Mouse (Mus musculus) bone marrow, adult 2 months (tissue): ENCODE results near the gene 2310033P09Rik. TPM values are rescaled to one million over a fixed set of nuclear protein-coding genes. Genes with fewer than 3 reads are reported as not detected.

Source experiments
- H3K27ac ChIP-seq: fragments of 200-500 bp; 2 replicates; pipeline ENCODE4 v1.5.1; 2012; ENCODE audit warnings: low read depth, mild to moderate bottlenecking, control low read depth, inconsistent platforms, low read length; ENCODE audit not compliant: control insufficient read depth, poor library complexity, insufficient read depth
- H3K4me1 ChIP-seq: fragments of 200-500 bp; 2 replicates; pipeline ENCODE4 v1.6.1; 2011; ENCODE audit warnings: low read length; ENCODE audit not compliant: control insufficient read depth, insufficient read depth
- H3K4me3 ChIP-seq: fragments of 200-500 bp; replicated peaks from 2 replicates; pipeline ENCODE3; 2011; ENCODE audit warnings: mild to moderate bottlenecking, low read depth, low read length, control low read depth; ENCODE audit not compliant: control insufficient read depth
- CTCF ChIP-seq: fragments of 200-500 bp; IDR thresholded peaks from 2 replicates; pipeline ENCODE4 v1.5.1; 2011; ENCODE audit warnings: low read length, control low read depth; ENCODE audit not compliant: control insufficient read depth, insufficient read depth
- POLR2A ChIP-seq: fragments of 200-500 bp; IDR thresholded peaks from 2 replicates; pipeline ENCODE4 v1.6.1; 2011; ENCODE audit warnings: low read depth, mild to moderate bottlenecking, control low read depth, low read length, borderline replicate concordance; ENCODE audit not compliant: control insufficient read depth
- WGBS: fragments of 180-500 bp; shearing (Covaris S2); methylation state at CpG from one replicate; pipeline ENCODE4 v1.1.7; 2018; 5-methylcytosine and 5-hydroxymethylcytosine counted together
- polyA plus RNA-seq: library from polyadenylated mRNA; stranded (reverse); fragments of >200 nt; gene quantifications from 2 replicates; pipeline ENCODE4 v1.2.4, GENCODE M21; 2011; ENCODE audit warnings: low replicate concordance; ENCODE audit not compliant: missing spikeins, insufficient read depth, insufficient read length

The 2310033P09Rik gene
- polyA plus RNA-seq, 1 experiment: 32.8 TPM

DNA sequence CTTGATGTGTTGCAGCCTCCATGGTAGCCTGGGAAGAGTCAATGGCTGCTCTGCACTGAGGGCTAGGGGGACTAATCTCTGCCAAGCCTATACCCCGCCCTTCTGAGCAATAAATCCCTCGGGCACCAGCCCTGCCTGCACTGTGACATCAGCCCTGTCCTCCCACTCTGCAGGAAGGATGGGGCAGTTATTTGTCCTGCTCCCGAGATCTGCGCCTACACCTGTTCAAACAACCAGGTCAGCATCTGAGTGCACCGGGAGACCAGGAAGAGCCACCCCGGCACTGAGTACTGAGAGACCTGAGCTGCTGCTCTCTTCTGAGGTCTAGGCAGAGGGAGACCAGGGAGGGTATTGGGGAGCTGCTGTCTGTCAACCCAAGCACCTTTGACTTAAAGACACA, 20.4 kb upstream of the 2310033P09Rik start:
- no peak overlapping the region for H3K27ac ChIP-seq
- no peak overlapping the region for H3K4me3 ChIP-seq
- TF ChIP-seq CTCF (no peak), POLR2A (no peak)
- no peaks in the 10 kb centered on the region for H3K4me1 ChIP-seq
- 82% methylated on average over 6 of the region's 6 CpGs for WGBS

DNA sequence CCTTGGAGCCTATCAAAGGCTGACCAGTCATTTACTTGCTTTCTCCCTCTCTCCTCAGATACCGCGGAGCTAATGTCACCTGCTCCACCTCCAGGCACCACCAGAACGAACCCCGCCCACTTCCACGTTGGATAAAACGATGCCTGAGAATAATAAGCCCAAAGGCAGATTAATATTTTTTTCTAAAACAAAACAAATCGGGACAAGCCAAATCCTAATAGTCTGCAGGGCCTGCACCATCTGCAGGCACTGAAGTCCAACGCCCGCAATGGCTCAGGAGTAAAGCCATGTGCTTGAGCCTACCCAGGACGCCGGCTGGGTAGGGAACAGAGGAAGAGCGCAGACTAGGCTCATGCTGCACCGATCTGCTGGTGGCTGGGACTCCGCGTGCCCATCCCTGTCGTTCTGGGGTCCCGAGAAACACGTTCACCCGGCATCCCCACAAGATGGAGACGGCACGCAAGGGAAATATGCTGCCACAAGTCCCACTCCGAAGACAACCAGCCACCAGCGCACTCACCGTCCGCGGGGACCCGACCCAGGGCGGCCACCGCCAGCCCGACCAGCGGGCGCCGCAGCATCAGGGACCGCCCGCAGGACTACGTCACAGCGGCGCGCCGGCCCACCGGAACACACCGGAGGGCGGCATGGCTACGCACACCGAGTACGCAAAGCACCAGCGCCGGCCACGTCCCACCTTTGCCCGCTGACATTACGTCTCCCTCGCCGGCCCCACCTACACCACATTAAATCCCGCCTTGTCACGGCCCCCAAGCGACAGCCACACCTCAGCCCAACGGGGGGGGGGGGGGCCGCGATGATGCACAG, 16.7 kb upstream of the 2310033P09Rik start:
- H3K4me1 ChIP-seq: no peaks in the 10 kb centered on the region
- TF ChIP-seq CTCF (no peak), POLR2A (peak; percentile 80; the same call in 1 of the 2 replicates)
- peak overlapping the region; percentile 86 for H3K4me3 ChIP-seq
- under 1% methylated on average over 56 of the region's 59 CpGs for WGBS
- H3K27ac ChIP-seq: peak overlapping the region; percentile 79

GRCm38 (mm10) chr11:59192059-59192386, 16.1 kb upstream of the 2310033P09Rik start, which contains the start of gene Guk1:
TSS of gene Guk1 (minus strand) at chr11:59192212.
- H3K4me1 ChIP-seq: no peaks in the 10 kb centered on the region
- TF ChIP-seq CTCF (no peak), POLR2A (no peak)
- WGBS: 5% methylated on average over 16 of the region's 16 CpGs
- H3K27ac ChIP-seq: peak within 1 kb of the TSS; percentile 79
- H3K4me3 ChIP-seq: peak within 1 kb of the TSS; percentile 86

DNA sequence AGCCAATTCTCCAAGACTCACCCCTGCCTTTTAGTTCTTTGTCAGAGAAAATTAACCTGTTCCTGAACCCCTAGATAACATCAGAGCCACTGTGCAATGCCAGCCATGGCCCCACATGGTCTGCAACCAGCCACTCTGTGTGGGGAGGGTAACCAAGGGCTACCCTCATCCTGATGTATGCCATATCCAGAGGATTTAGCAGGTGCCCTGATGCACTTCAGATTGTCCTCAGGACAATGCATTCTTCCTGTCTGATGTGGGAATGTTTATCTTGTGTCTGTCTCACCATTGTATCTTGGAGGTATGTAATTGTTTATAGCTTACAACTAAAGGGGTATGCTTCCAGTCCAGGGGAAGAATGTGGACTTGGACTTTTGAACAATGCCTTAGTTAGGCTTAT, 11.9 kb upstream of the 2310033P09Rik start:
- H3K27ac ChIP-seq: no peak overlapping the region
- TF ChIP-seq POLR2A (no peak), CTCF (no peak)
- H3K4me1 ChIP-seq: no peaks in the 10 kb centered on the region; the same call in none of the 2 replicates
- no peak overlapping the region for H3K4me3 ChIP-seq

DNA sequence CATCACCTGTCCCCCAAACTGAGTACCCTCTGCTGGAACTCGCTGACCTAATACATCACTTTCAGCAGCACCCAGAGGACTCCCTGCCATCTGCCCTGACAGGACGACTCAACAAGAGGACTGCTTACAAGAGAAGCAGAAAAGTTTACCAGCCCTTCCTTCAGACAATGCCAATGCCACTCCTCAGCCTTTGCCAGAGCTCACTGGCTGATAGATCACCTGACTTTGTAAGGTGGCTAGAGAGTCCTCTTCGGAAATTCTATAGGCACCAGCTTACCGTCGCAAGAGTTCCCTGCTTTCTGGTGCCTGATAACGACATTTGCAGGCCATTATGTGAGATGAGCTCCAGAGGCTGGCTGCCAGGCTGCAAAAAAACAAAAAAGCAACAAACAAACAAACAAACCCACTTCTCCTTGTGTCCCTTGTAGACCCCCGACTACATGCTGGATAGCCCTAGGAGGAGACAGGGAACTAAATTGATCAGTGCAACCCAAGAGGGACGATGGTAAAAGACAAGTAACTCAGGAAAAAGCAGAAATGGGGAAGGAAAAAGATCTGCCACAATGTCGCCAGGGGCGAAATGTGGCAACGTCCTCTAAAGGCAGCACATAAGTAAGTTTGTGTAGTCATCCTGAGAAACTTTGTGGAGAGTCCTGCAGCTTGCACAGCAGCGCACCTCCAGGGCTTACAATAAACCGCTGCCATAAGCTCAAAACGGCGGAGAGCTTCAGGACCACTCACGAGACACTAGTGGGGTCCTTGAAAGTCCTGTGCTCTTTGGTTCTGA, 6.7 kb upstream of the 2310033P09Rik start:
- Histone ChIP-seq H3K4me1 (no peaks in the 10 kb centered on the region; the same call in none of the 2 replicates), H3K27ac (peak overlapping the region; percentile 87), H3K4me3 (peak overlapping the region; percentile 87)
- no peak for TF ChIP-seq CTCF
- TF ChIP-seq POLR2A: no peak
- WGBS: 8% methylated on average over 16 of the region's 16 CpGs

GRCm38 (mm10) chr11:59202081-59202995, 5.8 kb upstream of the 2310033P09Rik start, which contains the start of gene Mrpl55:
TSS of gene Mrpl55 (plus strand) at chr11:59202486.
- peak within 1 kb of the TSS; percentile 87 for H3K27ac ChIP-seq
- peak within 1 kb of the TSS; percentile 87 for H3K4me3 ChIP-seq
- peak; percentile 63; the same call in 1 of the 2 replicates for TF ChIP-seq POLR2A
- TF ChIP-seq CTCF: no peak
- under 1% methylated on average over 63 of the region's 63 CpGs for WGBS
- no peaks in the 10 kb centered on the region; the same call in none of the 2 replicates for H3K4me1 ChIP-seq

- Histone ChIP-seq H3K27ac (peak overlapping the region; percentile 61), H3K4me3 (peak overlapping the region; percentile 90), H3K4me1 (peaks cover 6% of the 10 kb centered on the region; the same call in 1 of the 2 replicates)
- TF ChIP-seq CTCF (peak; percentile 94), POLR2A (peak; percentile 37; the same call in 1 of the 2 replicates)
- 18% methylated on average over 18 of the region's 18 CpGs for WGBS
Measured at GRCm38 (mm10) chr11:59209003-59209441, 901 bp downstream of the 2310033P09Rik start.
